Mouse (Mus musculus): ENCODE results near the gene Gm49630. TPM values are rescaled to one million over a fixed set of nuclear protein-coding genes. Genes with fewer than 3 reads are reported as not detected.

The Gm49630 gene
- total RNA-seq, 2 experiments from 2014 or later = not detected

Other genes with a start within 250 kb of the Gm49630 start
- 10 to 100 TPM; 34.3 TPM for gene Rps6ka2, start 201.9 kb downstream of the Gm49630 start, total RNA-seq (2021)
- gene Tcp10a, start 47.3 kb downstream of the Gm49630 start, total RNA-seq (2021) = under 1 TPM in 1 of 2 experiments, not detected in 1; 0.26 TPM
- not detected for gene Ttll2, start 19.3 kb downstream of the Gm49630 start, total RNA-seq (2021)
- gene Unc93a2, start 13.5 kb upstream of the Gm49630 start, total RNA-seq (2021) = not detected